Mouse (Mus musculus) small intestine, adult 2 months (tissue): ENCODE data around the gene Nek2.

Source experiments
- CTCF ChIP-seq: fragments of 200-500 bp; IDR thresholded peaks from 2 replicates; pipeline ENCODE4 v1.5.1; 2012; ENCODE audit warnings: low read depth, mild to moderate bottlenecking, control low read depth, inconsistent platforms, low read length, moderate library complexity, mixed read lengths; ENCODE audit not compliant: insufficient replicate concordance, insufficient read length; ENCODE audit errors: extremely low read depth
- POLR2A ChIP-seq: fragments of 200-500 bp; IDR thresholded peaks from 2 replicates; pipeline ENCODE4 v1.6.1; 2012; ENCODE audit warnings: low read depth, mild to moderate bottlenecking, control low read depth, inconsistent platforms, low read length, moderate library complexity

DNA sequence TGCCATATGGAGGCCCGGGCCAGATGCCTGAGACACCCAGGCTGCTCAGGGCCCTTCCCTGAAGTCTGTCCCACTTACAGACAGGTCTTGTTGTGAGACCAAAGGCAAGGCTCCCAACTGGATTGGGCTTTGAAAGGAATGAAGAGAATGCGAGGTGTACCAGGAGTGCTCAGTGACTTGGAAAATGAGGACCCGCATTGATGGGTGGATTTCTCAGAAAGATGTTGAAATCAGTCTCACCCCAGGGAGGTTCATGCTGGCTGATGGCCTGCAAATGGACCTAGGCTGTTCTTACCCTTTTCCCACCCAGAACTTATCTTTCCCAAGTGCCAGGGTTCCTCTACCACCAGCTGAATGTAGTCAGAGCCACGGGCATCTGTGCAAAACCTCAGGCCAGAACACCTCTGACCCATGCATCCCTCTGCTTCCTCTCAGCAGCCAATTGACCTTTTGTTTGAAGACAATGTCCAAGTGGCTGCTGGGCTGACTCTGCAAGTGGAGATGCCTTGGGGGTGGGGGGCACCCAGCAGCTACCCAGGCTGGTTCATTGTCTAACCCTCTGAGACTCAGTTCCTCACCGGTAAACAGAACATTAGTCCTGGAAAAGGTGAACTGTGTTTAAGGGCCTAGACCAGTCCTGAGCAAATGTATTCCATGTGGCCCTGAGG is 15.2 kb downstream of the Nek2 start:
- TF ChIP-seq CTCF = no peak
- no peak for TF ChIP-seq POLR2A
